Mouse (Mus musculus): ENCODE data around the gene 1700020L24Rik. TPM values are rescaled to one million over a fixed set of nuclear protein-coding genes. Genes with fewer than 3 reads are reported as not detected.

Gene 1700020L24Rik
- polyA plus RNA-seq (2015; fragmentation: Illumina TruSeq; extraction: RNeasy Lipid Tissue Mini Kit (QIAGEN cat#74804); ENCODE audit: insufficient read depth, low read depth, low replicate concordance) = not detected

GRCm38 (mm10) chr11:83437377-83437776, at the start of gene 1700020L24Rik:
1700020L24Rik (plus strand) TSS chr11:83437677.

GRCm38 (mm10) chr11:83409087-83409754, 28.3 kb upstream of the 1700020L24Rik start, which contains the start of gene Rasl10b:
Rasl10b (plus strand) TSS chr11:83409137.

GRCm38 (mm10) chr11:83429355-83429754, 8.1 kb upstream of the 1700020L24Rik start, which contains the start of gene Gas2l2:
Gas2l2 (minus strand) TSS chr11:83429455.

GRCm38 (mm10) chr11:83462711-83463244, 25.3 kb downstream of the 1700020L24Rik start, which contains the start of gene Mmp28:
Mmp28 (minus strand) TSS chr11:83463071.

GRCm38 (mm10) chr11:83472324-83473234, 35.1 kb downstream of the 1700020L24Rik start, which contains the start of gene Taf15:
Taf15 (plus strand) TSS chr11:83473086.

Other genes starting within 250 kb of the 1700020L24Rik start
- 3.0 TPM for gene Slfn3, start 246.3 kb upstream of the 1700020L24Rik start, polyA plus RNA-seq (2015; fragmentation: Illumina TruSeq; extraction: RNeasy Lipid Tissue Mini Kit (QIAGEN cat#74804); ENCODE audit: insufficient read depth, low read depth, low replicate concordance)
- not detected for gene Slfn14, start 151.0 kb upstream of the 1700020L24Rik start, polyA plus RNA-seq (2015; fragmentation: Illumina TruSeq; extraction: RNeasy Lipid Tissue Mini Kit (QIAGEN cat#74804); ENCODE audit: insufficient read depth, low read depth, low replicate concordance)
- gene Ap2b1, start 138.7 kb upstream of the 1700020L24Rik start, polyA plus RNA-seq (2015; fragmentation: Illumina TruSeq; extraction: RNeasy Lipid Tissue Mini Kit (QIAGEN cat#74804); ENCODE audit: insufficient read depth, low read depth, low replicate concordance) = 10.7 TPM
- 2.0 TPM for gene Pex12, start 135.1 kb upstream of the 1700020L24Rik start, polyA plus RNA-seq (2015; fragmentation: Illumina TruSeq; extraction: RNeasy Lipid Tissue Mini Kit (QIAGEN cat#74804); ENCODE audit: insufficient read depth, low read depth, low replicate concordance)
- gene Rasl10b, start 28.5 kb upstream of the 1700020L24Rik start, polyA plus RNA-seq (2015; fragmentation: Illumina TruSeq; extraction: RNeasy Lipid Tissue Mini Kit (QIAGEN cat#74804); ENCODE audit: insufficient read depth, low read depth, low replicate concordance) = 0.37 TPM
- not detected for gene Gas2l2, start 8.2 kb upstream of the 1700020L24Rik start, polyA plus RNA-seq (2015; fragmentation: Illumina TruSeq; extraction: RNeasy Lipid Tissue Mini Kit (QIAGEN cat#74804); ENCODE audit: insufficient read depth, low read depth, low replicate concordance)
- gene Mmp28, start 25.4 kb downstream of the 1700020L24Rik start, polyA plus RNA-seq (2015; fragmentation: Illumina TruSeq; extraction: RNeasy Lipid Tissue Mini Kit (QIAGEN cat#74804); ENCODE audit: insufficient read depth, low read depth, low replicate concordance) = 2.5 TPM
- 18.7 TPM for gene Taf15, start 35.4 kb downstream of the 1700020L24Rik start, polyA plus RNA-seq (2015; fragmentation: Illumina TruSeq; extraction: RNeasy Lipid Tissue Mini Kit (QIAGEN cat#74804); ENCODE audit: insufficient read depth, low read depth, low replicate concordance)
- not detected for gene Heatr9, start 84.5 kb downstream of the 1700020L24Rik start, polyA plus RNA-seq (2015; fragmentation: Illumina TruSeq; extraction: RNeasy Lipid Tissue Mini Kit (QIAGEN cat#74804); ENCODE audit: insufficient read depth, low read depth, low replicate concordance)
- gene Ccl5, start 92.8 kb downstream of the 1700020L24Rik start, polyA plus RNA-seq (2015; fragmentation: Illumina TruSeq; extraction: RNeasy Lipid Tissue Mini Kit (QIAGEN cat#74804); ENCODE audit: insufficient read depth, low read depth, low replicate concordance) = not detected
- 9.2 TPM for gene Ccl9, start 141.0 kb downstream of the 1700020L24Rik start, polyA plus RNA-seq (2015; fragmentation: Illumina TruSeq; extraction: RNeasy Lipid Tissue Mini Kit (QIAGEN cat#74804); ENCODE audit: insufficient read depth, low read depth, low replicate concordance)
- gene Ccl6, start 155.4 kb downstream of the 1700020L24Rik start, polyA plus RNA-seq (2015; fragmentation: Illumina TruSeq; extraction: RNeasy Lipid Tissue Mini Kit (QIAGEN cat#74804); ENCODE audit: insufficient read depth, low read depth, low replicate concordance) = 23.3 TPM
- not detected for gene Rpl9-ps1, start 207.9 kb downstream of the 1700020L24Rik start, polyA plus RNA-seq (2015; fragmentation: Illumina TruSeq; extraction: RNeasy Lipid Tissue Mini Kit (QIAGEN cat#74804); ENCODE audit: insufficient read depth, low read depth, low replicate concordance)
- not detected for gene Ccl3, start 211.7 kb downstream of the 1700020L24Rik start, polyA plus RNA-seq (2015; fragmentation: Illumina TruSeq; extraction: RNeasy Lipid Tissue Mini Kit (QIAGEN cat#74804); ENCODE audit: insufficient read depth, low read depth, low replicate concordance)
- gene Ccl4, start 224.9 kb downstream of the 1700020L24Rik start, polyA plus RNA-seq (2015; fragmentation: Illumina TruSeq; extraction: RNeasy Lipid Tissue Mini Kit (QIAGEN cat#74804); ENCODE audit: insufficient read depth, low read depth, low replicate concordance) = not detected